Mouse (Mus musculus): ENCODE data around the gene Olfr61. TPM values are rescaled to one million over a fixed set of nuclear protein-coding genes. Genes with fewer than 3 reads are reported as not detected.
"Not testable (repeated sequence)": the region's sequence is repeated elsewhere in the genome, so short reads cannot be mapped to it uniquely, and the experiment has no call there.

Olfr61 gene
- not detected for total RNA-seq (2021)
- long read RNA-seq, experiment 1, result 0 reads
- long read RNA-seq, experiment 2, result 0 reads

DNA sequence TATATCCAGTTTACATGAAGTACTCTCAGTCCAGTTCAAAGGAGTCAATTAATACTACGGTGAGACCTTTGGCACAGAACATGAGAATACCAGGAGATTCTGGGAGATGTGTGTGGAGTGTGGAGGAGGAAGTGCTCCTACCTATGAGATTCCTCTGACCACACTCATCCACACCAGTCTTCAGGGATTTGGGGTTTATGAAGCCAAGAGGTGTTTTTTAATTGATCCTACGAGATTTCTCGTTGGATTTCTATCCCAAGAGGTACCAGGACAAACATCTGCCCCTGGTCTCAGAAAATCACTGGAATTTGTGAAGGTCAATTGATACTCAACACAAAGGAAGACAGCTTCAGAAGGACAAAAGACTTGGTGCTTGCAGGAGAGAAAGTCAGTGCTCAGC lies at the start of gene Olfr61:
TSS of gene Olfr61 (plus strand) at position 301 of the 400 bp plus-strand sequence.
- DNase-seq (ENCODE audit: low spot score), result not testable (repeated sequence)

DNA sequence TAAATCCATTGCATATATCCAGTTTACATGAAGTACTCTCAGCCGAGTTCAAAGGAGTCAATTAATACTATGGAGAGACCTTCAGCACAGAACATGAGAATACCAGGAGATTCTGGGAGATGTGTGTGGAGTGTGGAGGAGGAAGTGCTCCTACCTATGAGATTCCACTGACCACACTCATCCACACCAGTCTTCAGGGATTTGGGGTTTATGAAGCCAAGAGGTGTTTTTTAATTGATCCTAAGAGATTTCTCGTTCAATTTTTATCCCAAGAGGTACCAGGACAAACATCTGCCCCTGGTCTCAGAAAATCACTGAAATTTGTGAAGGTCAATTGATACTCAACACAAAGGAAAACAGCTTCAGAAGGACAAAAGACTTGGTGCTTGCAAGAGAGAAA lies 27.8 kb upstream of the Olfr61 start, which contains the start of gene Olfr46:
TSS of gene Olfr46 (plus strand) at position 301 of the 400 bp plus-strand sequence.
- not testable (repeated sequence) for DNase-seq (ENCODE audit: low spot score)

DNA sequence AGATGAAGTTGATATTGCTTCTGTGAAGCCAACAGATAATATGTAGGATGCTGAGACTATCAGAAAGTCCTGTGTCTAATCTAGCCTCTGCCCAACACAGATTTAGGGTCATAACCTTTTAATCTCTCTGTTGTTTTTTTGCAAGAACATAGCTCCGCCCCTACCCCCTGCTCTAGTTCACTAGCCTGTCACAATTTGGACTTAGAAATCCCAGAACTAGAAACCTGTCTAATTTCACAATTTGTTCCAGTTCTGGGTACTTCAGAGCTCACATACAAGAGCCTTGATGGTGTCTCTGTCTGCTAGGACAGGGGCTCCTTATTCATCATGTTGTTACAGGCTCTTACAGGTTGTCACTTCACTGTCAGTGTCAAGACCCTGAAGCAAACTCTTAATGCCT lies 1.8 kb downstream of the Olfr61 start:
- no peak for DNase-seq (ENCODE audit: low spot score)

DNA sequence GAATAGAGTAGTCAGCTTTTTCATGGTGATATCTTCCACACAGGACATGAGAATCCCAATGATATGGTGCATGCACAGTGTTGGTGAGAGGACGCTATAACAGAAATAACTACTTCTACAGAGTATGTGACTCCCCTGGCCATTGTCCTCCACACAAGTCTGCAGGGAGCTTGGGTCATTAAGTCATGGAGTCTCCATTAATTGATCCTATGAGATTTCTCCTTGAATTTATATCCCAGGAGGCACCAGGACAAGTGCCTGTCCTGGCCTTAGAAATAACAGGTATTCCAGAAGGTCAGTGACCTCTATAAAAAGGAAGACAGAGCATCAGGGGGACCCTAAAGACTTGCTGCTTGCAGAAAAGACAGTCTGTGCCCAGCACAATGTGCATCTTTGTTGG lies 17.4 kb downstream of the Olfr61 start, which contains the start of gene Olfr53:
TSS of gene Olfr53 (plus strand) at position 301 of the 400 bp plus-strand sequence.
- DNase-seq (ENCODE audit: low spot score), result no peak

DNA sequence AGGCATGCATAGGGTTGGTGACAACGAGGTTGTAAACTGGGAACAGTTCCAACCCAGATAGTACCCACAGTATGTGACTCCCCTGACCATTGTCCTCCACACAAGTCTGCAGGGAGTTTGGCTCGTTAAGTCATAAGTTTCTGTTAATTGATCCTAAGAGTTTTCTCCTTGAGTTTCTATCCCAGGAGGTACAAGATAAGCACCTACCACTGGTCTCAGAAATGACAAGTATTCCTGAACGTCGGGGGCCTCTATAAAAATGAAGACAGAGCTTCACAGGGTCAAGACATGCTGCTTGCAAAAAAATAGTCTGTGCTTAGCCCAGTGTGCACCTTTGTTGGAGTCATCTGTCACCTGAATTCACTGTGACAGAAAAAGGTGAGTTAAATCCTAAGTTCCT lies 30.9 kb downstream of the Olfr61 start, which contains the start of gene Olfr539:
TSS of gene Olfr539 (plus strand) at position 301 of the 400 bp plus-strand sequence.
- DNase-seq (ENCODE audit: low spot score), result no peak

DNA sequence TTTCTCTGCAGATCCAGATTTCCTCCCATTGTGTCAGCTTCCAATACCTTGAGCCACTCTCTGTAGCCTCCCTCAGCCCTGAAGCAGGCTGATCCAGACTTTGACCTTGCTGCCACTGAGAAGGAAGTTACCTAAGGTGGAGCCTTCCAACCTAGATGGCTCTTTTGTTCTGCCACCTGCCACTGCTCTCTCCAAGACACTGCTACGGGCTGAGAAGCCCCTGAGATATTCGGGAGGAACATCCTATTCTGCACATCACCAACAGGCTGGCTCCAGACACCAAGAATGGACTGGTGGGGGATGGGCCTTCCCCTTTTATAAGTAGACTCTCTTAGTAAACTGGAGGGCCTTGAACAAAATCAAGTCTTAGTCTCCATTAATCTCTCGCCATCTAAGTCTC lies 41.9 kb downstream of the Olfr61 start:
- not testable (repeated sequence) for DNase-seq (ENCODE audit: low spot score)

DNA sequence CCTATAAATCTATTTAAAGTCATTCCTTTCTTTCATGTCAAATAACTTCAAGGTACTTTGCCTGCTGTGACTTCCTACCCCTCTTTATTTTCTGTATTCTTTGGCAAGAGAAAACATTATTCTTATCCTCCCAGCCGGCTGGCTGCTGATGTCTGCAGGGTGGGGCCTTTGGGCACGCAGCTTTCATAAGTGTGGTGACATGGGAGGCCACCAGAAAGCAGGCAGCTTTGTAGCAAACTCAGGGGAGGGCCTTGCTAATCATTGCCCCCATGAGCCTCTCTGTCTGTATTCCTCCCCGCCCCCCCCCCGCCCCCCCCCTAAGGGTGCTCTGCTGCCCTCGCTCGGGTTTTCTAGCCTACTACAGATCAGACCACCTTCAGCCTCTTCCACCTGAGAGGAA lies 47.1 kb downstream of the Olfr61 start:
- no peak for DNase-seq (ENCODE audit: low spot score)

DNA sequence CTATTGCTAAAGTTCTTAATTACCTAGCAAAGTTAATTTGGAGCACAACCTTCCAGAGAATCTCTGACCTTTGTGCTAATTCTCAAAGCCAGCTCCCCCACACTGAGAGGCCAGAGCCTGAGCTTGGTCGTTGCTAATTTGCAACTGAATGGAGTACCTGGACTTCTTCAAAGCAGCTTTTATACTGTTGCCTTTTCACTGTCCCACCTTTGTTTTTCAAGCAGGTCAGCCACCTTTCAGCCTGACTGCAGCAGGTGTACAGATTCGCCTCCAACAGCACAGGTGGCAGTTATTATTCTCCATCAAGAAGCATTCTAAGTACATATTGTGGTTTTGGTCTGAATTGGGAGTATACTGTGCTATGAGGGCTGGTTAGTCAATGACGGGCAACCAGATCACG lies 50.8 kb downstream of the Olfr61 start:
- DNase-seq (ENCODE audit: low spot score), result not testable (repeated sequence)

DNA sequence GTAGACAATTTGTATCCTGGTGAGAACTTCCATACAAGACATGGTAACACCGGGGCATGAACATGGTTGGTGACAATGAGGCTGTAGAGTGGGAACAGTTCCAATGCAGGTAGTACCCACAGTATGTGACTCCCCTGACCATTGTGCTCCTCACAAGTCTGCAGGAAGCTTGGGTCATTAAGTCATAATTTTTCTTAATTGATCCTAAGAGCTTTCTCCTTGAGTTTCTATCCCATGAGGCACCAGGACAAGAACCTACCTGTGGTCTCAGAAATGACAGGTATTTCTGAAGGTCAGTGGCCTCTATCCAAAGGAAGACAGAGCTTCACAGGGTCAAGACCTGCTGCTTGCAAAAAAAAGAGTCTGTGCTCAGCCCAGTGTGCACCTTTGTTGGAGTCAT lies 52.9 kb downstream of the Olfr61 start, which contains the start of gene Olfr45:
TSS of gene Olfr45 (plus strand) at position 301 of the 400 bp plus-strand sequence.
- no peak for DNase-seq (ENCODE audit: low spot score)

Other genes starting within 250 kb of the Olfr61 start
- gene Olfr531, start 226.1 kb upstream of the Olfr61 start, total RNA-seq (2021), result not detected
- not detected for gene Olfr532, start 207.3 kb upstream of the Olfr61 start, total RNA-seq (2021)
- gene Olfr533, start 165.6 kb upstream of the Olfr61 start, total RNA-seq (2021), result not detected
- not detected for gene Olfr535, start 144.8 kb upstream of the Olfr61 start, total RNA-seq (2021)
- gene Olfr536, start 121.6 kb upstream of the Olfr61 start, total RNA-seq (2021), result not detected
- not detected for gene Olfr538, start 61.1 kb upstream of the Olfr61 start, total RNA-seq (2021)
- gene Olfr46, start 27.7 kb upstream of the Olfr61 start, total RNA-seq (2021), result not detected
- not detected for gene Olfr53, start 17.5 kb downstream of the Olfr61 start, total RNA-seq (2021)
- gene Olfr539, start 31.0 kb downstream of the Olfr61 start, total RNA-seq (2021), result not detected
- gene Olfr45, start 53.0 kb downstream of the Olfr61 start, total RNA-seq (2021), result not detected
- gene Olfr541, start 68.3 kb downstream of the Olfr61 start, total RNA-seq (2021), result not detected
- gene Cyp2e1, start 134.8 kb downstream of the Olfr61 start, total RNA-seq (2021), result 10 to 100 TPM; 12.1 to 13.7 TPM
- gene Syce1, start 158.9 kb downstream of the Olfr61 start, total RNA-seq (2021), result not detected
- not detected for gene Zfp941, start 193.2 kb downstream of the Olfr61 start, total RNA-seq (2021)
- gene Urah, start 206.0 kb downstream of the Olfr61 start, total RNA-seq (2021), result not detected
- gene Scgb1c1, start 216.6 kb downstream of the Olfr61 start, total RNA-seq (2021), result not detected
- gene Odf3, start 218.8 kb downstream of the Olfr61 start, total RNA-seq (2021), result not detected
- gene Gm45785, start 227.4 kb downstream of the Olfr61 start, total RNA-seq (2021), result not detected
- gene Ric8a, start 228.0 kb downstream of the Olfr61 start, total RNA-seq (2021), result 10 to 100 TPM; 11.9 to 13.7 TPM
- gene Bet1l, start 228.6 kb downstream of the Olfr61 start, total RNA-seq (2021), result 1 to 10 TPM; 5.0 to 6.1 TPM